Mouse (Mus musculus): Measurements from ENCODE around the gene Camk1d. TPM values are rescaled to one million over a fixed set of nuclear protein-coding genes. Genes with fewer than 3 reads are reported as not detected.

Gene Camk1d
- polyA plus RNA-seq, 1 experiment = 13.2 TPM

GRCm38 (mm10) chr2:5713325-5714210 is 747 bp downstream of the Camk1d start:
- peaks cover 29% of the 10 kb centered on the region for H3K4me1 ChIP-seq (replicated peaks; ENCODE audit: control insufficient read depth, insufficient read depth, low read length)
- TF ChIP-seq POLR2A (IDR thresholded peaks at IDR 0.05; ENCODE audit: control insufficient read depth, extremely low read depth, insufficient read depth, low read length, poor library complexity) (no peak), CTCF (IDR thresholded peaks at IDR 0.05; ENCODE audit: borderline replicate concordance, control insufficient read depth, extremely low read depth, insufficient read depth, low read length, poor library complexity) (no peak)
- H3K4me3 ChIP-seq (ENCODE audit: control insufficient read depth, insufficient read depth, low read length) = peak overlapping the region; percentile 91
- peak overlapping the region; percentile 83 for H3K27ac ChIP-seq (ENCODE audit: control insufficient read depth, insufficient read depth, low read length)
- under 1% methylated on average over 49 of the region's 49 CpGs for WGBS
- H3K36me3 ChIP-seq (ENCODE audit: control insufficient read depth, insufficient read depth, low read length) = no peaks in the 10 kb centered on the region
- peak; percentile 57 for DNase-seq
- no peaks in the 10 kb centered on the region for H3K27me3 ChIP-seq (ENCODE audit: control insufficient read depth, insufficient read depth, low read length)

- 71% methylated on average over 7 of the region's 7 CpGs for WGBS
- peaks cover 39% of the 10 kb centered on the region for H3K4me1 ChIP-seq (replicated peaks; ENCODE audit: control insufficient read depth, insufficient read depth, low read length)
- 0 out of 2 replicates have a peak overlapping the region, but pooled peaks have one; percentile 0 for H3K4me3 ChIP-seq (ENCODE audit: control insufficient read depth, insufficient read depth, low read length)
- no peaks in the 10 kb centered on the region for H3K36me3 ChIP-seq (ENCODE audit: control insufficient read depth, insufficient read depth, low read length)
- H3K27me3 ChIP-seq (ENCODE audit: control insufficient read depth, insufficient read depth, low read length) = no peaks in the 10 kb centered on the region
- no peak overlapping the region for H3K27ac ChIP-seq (ENCODE audit: control insufficient read depth, insufficient read depth, low read length)
- TF ChIP-seq CTCF (IDR thresholded peaks at IDR 0.05; ENCODE audit: borderline replicate concordance, control insufficient read depth, extremely low read depth, insufficient read depth, low read length, poor library complexity) (no peak), POLR2A (IDR thresholded peaks at IDR 0.05; ENCODE audit: control insufficient read depth, extremely low read depth, insufficient read depth, low read length, poor library complexity) (no peak)
- DNase-seq = no peak
Measured at GRCm38 (mm10) chr2:5712255-5712654, 2.1 kb downstream of the Camk1d start.

- 77% methylated on average over 4 of the region's 4 CpGs for WGBS
- Histone ChIP-seq H3K27ac (ENCODE audit: control insufficient read depth, insufficient read depth, low read length) (no peak overlapping the region), H3K36me3 (ENCODE audit: control insufficient read depth, insufficient read depth, low read length) (no peaks in the 10 kb centered on the region), H3K4me1 (replicated peaks; ENCODE audit: control insufficient read depth, insufficient read depth, low read length) (peaks cover 36% of the 10 kb centered on the region), H3K27me3 (ENCODE audit: control insufficient read depth, insufficient read depth, low read length) (no peaks in the 10 kb centered on the region), H3K4me3 (ENCODE audit: control insufficient read depth, insufficient read depth, low read length) (no peak overlapping the region)
- no peak for TF ChIP-seq POLR2A (IDR thresholded peaks at IDR 0.05; ENCODE audit: control insufficient read depth, extremely low read depth, insufficient read depth, low read length, poor library complexity)
- TF ChIP-seq CTCF (IDR thresholded peaks at IDR 0.05; ENCODE audit: borderline replicate concordance, control insufficient read depth, extremely low read depth, insufficient read depth, low read length, poor library complexity) = no peak
- no peak for DNase-seq
Measured at GRCm38 (mm10) chr2:5709911-5710310, 4.4 kb downstream of the Camk1d start.

GRCm38 (mm10) chr2:5707871-5708733 is 6.2 kb downstream of the Camk1d start:
- TF ChIP-seq CTCF (IDR thresholded peaks at IDR 0.05; ENCODE audit: borderline replicate concordance, control insufficient read depth, extremely low read depth, insufficient read depth, low read length, poor library complexity) = no peak
- no peak for TF ChIP-seq POLR2A (IDR thresholded peaks at IDR 0.05; ENCODE audit: control insufficient read depth, extremely low read depth, insufficient read depth, low read length, poor library complexity)
- WGBS = 70% methylated on average over 10 of the region's 10 CpGs
- H3K27me3 ChIP-seq (ENCODE audit: control insufficient read depth, insufficient read depth, low read length) = no peaks in the 10 kb centered on the region
- no peaks in the 10 kb centered on the region for H3K36me3 ChIP-seq (ENCODE audit: control insufficient read depth, insufficient read depth, low read length)
- peaks cover 40% of the 10 kb centered on the region for H3K4me1 ChIP-seq (replicated peaks; ENCODE audit: control insufficient read depth, insufficient read depth, low read length)
- no peak overlapping the region for H3K4me3 ChIP-seq (ENCODE audit: control insufficient read depth, insufficient read depth, low read length)
- no peak for DNase-seq
- H3K27ac ChIP-seq (ENCODE audit: control insufficient read depth, insufficient read depth, low read length) = no peak overlapping the region

GRCm38 (mm10) chr2:5706618-5707017 is 7.7 kb downstream of the Camk1d start:
- Histone ChIP-seq H3K4me1 (replicated peaks; ENCODE audit: control insufficient read depth, insufficient read depth, low read length) (peaks cover 31% of the 10 kb centered on the region), H3K27me3 (ENCODE audit: control insufficient read depth, insufficient read depth, low read length) (no peaks in the 10 kb centered on the region), H3K4me3 (ENCODE audit: control insufficient read depth, insufficient read depth, low read length) (no peak overlapping the region), H3K36me3 (ENCODE audit: control insufficient read depth, insufficient read depth, low read length) (no peaks in the 10 kb centered on the region), H3K27ac (ENCODE audit: control insufficient read depth, insufficient read depth, low read length) (peak overlapping the region; percentile 88)
- 7% methylated on average over 4 of the region's 4 CpGs for WGBS
- peak; percentile 64 for DNase-seq
- TF ChIP-seq POLR2A (IDR thresholded peaks at IDR 0.05; ENCODE audit: control insufficient read depth, extremely low read depth, insufficient read depth, low read length, poor library complexity) (no peak), CTCF (IDR thresholded peaks at IDR 0.05; ENCODE audit: borderline replicate concordance, control insufficient read depth, extremely low read depth, insufficient read depth, low read length, poor library complexity) (no peak)

GRCm38 (mm10) chr2:5702370-5702769 is 11.9 kb downstream of the Camk1d start:
- Histone ChIP-seq H3K27ac (ENCODE audit: control insufficient read depth, insufficient read depth, low read length) (no peak overlapping the region), H3K4me1 (replicated peaks; ENCODE audit: control insufficient read depth, insufficient read depth, low read length) (peaks cover 9% of the 10 kb centered on the region), H3K36me3 (ENCODE audit: control insufficient read depth, insufficient read depth, low read length) (no peaks in the 10 kb centered on the region), H3K4me3 (ENCODE audit: control insufficient read depth, insufficient read depth, low read length) (no peak overlapping the region), H3K27me3 (ENCODE audit: control insufficient read depth, insufficient read depth, low read length) (no peaks in the 10 kb centered on the region)
- no peak for DNase-seq
- WGBS = 86% methylated on average over 2 of the region's 2 CpGs
- TF ChIP-seq POLR2A (IDR thresholded peaks at IDR 0.05; ENCODE audit: control insufficient read depth, extremely low read depth, insufficient read depth, low read length, poor library complexity) = no peak
- TF ChIP-seq CTCF (IDR thresholded peaks at IDR 0.05; ENCODE audit: borderline replicate concordance, control insufficient read depth, extremely low read depth, insufficient read depth, low read length, poor library complexity) = no peak
